Mouse (Mus musculus) urinary bladder, postnatal 36 days (tissue): ENCODE results near the gene Slain1.
"Not testable (repeated sequence)": the region's sequence is repeated elsewhere in the genome, so short reads cannot be mapped to it uniquely, and the experiment has no call there.

Experiments used
- DNase-seq, 2 experiments: peaks; one replicate each; pipeline ENCODE4 v3.0.0; 2022; ENCODE audit warnings: low spot score in 2 of 2, mixed read lengths in 1 of 2

Slain1 gene

DNA sequence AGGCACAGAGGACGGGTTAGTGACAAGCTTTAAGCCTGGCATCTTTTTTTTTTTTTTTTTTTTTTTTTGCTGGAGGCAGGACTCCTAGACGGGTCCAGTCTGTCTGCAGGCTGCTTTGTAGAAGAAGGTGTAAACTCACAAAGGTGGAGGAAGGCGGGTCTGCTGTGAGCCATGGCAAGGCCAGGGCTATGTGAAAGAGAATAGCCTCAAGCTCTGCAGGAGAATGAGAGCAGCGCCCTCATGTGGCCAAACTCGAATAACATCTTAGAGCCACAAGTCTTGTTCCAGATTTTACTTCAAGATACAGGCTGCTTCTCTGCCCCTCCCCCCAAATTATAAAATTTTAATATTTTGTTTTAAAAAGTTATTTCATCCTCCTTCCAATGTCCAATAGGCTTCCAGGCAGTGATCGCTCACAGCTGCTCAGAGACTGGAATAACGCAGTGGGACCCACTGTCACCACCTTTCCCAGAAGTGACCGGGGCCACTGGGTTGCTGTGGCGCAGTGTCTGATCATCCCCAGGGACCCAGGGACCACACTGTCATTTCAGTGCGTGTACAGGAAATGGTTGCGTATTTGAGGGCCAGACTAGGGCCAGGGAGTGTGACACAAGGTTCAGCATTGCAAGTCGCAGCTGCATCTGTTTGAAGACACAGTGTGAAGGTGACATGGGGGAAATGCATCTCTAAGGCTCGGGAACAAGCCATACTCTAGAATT is 70.8 kb downstream of the Slain1 start:
- peak in 1 of 2 experiments; percentile 46 for DNase-seq

DNA sequence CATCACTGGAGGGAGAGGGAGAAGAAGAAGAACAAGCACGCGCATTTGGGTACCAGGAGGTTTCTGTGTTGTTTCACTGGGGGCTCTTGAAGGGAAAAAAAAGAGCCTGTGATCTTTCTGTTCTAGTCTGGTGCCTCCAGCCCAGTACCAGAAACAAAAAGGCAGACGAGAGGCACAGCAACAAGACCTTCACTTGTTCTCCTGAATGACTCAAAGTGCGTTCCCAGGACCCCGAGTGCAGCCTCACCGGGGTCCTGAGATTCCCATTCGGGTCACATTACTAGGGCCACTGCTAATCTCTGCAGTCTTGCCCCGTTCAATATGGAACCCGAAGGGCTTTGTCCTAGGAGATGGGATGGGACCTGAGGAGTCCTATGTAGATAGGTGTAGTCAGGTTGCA is 73.3 kb downstream of the Slain1 start:
- no peak for DNase-seq

GRCm38 (mm10) chr14:103723841-103724240 is 73.8 kb downstream of the Slain1 start:
- no peak for DNase-seq

- no peak for DNase-seq
These were observed 78.5 kb downstream of the Slain1 start for GRCm38 (mm10) chr14:103728506-103728905.

DNA sequence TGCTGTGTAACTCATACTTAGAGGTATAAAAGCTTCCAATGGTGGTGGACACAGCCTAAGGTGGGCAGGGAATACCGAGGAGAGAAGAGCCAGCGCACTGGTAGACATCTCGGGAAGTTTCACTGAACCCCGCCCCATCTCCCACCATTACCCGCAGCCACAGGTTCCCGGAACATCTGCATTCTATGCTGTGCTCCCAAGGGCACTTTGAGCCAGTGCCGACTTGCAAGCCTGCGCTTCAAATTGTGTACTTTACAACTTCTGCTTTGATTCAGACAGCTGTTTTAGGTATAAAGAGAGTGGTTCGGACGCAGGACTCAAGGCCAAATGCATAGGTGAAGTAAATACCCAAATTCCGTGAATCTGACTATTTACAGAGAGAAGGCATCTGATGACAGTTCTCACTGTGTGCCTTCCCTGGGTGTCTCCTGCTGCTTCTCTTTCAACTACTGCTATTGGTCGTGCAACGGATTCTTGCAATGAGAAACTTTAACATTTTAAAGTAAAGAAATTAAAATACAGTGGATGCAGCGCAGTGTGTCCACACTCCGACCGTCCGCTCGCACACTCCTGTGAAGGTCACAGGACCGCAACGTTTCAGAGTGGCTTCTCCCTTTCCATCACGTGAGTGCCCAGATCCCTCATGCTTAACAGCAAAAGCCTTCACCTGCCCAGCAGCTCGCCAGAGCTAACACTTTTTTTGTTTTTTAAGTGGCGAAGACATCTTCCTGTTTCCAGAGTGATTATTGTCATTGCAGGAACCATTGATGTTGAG is 79.1 kb downstream of the Slain1 start:
- no peak for DNase-seq

- DNase-seq, result no peak
These were observed 79.8 kb downstream of the Slain1 start for GRCm38 (mm10) chr14:103729760-103730367.

DNA sequence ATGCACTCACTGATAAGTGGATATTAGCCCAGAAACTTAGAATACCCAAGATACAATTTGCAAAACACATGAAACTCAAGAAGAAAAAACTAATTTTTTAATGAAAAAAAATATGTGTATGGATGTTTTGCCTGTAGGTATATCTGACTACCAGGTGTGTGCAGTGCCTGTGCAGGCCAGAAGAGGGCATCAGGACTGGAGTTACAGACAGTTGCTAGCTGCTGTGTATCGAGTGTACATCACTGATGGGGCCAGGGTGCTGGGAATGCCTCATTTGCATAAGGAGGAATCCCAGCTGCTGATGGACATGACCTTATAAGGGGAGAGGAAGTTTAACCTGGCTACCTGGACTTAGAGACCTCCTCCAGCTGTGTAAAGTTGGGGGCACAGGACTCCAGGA is 82.6 kb downstream of the Slain1 start:
- DNase-seq, result no peak

GRCm38 (mm10) chr14:103741216-103741615 is 91.2 kb downstream of the Slain1 start:
- no peak for DNase-seq

DNA sequence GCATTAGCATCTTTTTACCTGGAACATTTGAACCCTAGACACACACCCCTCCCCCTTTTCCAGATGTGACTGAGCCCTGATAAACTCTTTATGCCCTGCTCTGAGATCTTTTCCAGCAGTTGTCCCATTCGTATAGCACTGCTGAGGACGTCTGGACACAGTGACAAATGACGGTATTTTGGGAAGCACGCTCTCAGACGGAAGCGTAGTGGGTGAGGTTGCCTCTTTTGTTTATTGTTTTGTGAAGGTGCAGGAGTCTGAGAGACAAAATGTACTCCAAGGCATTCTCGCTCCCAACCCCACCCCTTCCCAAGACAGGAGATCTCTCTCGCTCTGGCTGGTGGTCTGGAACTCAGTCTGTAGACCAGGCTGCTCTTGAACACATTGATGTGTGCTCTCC is 92.1 kb downstream of the Slain1 start:
- DNase-seq, result no peak

- no peak for DNase-seq
These were observed 97.3 kb downstream of the Slain1 start for GRCm38 (mm10) chr14:103747345-103747744.

DNA sequence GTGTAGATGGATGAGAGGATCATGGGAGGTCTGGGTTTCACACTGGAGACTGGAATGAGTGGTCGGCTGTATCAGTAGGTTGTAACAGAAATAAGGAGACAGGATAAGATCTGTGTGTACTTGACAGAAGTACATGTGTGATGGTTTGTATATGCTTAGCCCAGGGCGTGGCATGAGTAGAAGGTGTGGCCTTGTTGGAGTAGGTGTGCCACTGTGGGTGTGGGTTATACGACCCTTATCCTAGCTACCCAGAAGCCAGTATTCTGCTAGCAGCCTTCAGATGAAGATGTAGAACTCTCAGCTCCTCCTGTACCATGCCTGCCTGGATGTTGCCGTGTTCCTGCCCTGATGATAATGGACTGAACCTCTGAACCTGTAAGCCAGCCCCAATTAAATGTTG is 100.6 kb downstream of the Slain1 start:
- DNase-seq, result not testable (repeated sequence)

- DNase-seq, result no peak
These were observed 101.4 kb downstream of the Slain1 start for GRCm38 (mm10) chr14:103751384-103751783.

- no peak for DNase-seq
These were observed 102.7 kb downstream of the Slain1 start for GRCm38 (mm10) chr14:103752773-103753172.

DNA sequence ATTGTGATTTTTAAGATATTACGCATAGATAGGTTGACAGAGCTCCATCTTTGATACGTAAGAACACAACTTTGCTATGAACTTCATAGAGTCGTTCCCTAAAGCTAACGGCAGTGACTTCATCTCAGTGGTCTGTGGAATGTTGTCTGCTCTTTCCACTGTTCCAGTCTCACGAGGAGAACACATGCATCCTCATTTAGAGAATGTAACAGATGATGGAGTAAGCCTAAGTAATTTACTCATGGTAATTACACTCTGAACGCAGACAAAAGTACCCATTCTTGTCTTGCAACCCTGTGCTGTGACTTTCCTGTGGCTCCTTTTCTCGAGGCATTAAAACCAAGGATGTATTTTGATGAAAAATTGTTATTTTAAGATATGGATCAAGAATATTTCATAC is 104.0 kb downstream of the Slain1 start:
- DNase-seq, result no peak

DNA sequence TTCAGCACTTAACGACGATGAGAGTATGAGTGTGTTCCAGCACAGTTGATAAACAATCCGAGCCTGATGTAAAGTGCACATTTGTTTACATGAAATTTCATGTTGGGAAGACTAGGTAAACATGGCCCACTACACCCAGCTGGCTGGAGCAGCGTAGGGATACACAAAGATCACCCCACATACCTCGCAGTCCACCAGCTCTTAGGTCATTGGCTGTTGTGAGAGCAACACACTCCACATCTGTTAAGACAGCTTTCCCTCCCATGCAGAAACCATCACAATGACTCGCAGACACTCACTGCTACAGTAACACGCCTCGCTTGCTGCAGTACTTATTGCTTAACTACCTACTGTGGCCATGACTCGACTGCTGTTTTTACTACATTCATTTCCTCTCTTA is 104.4 kb downstream of the Slain1 start:
- no peak for DNase-seq
